In genomic region chr7:16312011-16312671, GRCm38 (mm10) we compare ENCODE assay signal across 8 mouse cellular contexts. TPM values are rescaled to one million over a fixed set of nuclear protein-coding genes. Genes with fewer than 3 reads are reported as not detected.
A peak's percentile ranks its signal among the peaks of the same experiment; 100 is the strongest.
DNase-seq lines count a peak whose midpoint lies in the region; ATAC-seq lines count a peak whose summit lies in the region.

No protein-coding gene starts in this region.

- peaks cover 11% of the 10 kb centered on the region for H3K36me3 ChIP-seq in embryonic facial prominence, embryonic 10.5 days (replicated peaks)
- peaks cover 9% of the 10 kb centered on the region for H3K36me3 ChIP-seq in heart, embryonic 12.5 days
- H3K36me3 ChIP-seq in macrophage (ENCODE audit: inconsistent target), result peaks cover 9% of the 10 kb centered on the region; the same call in 1 of the 2 replicates
- H3K36me3 ChIP-seq in stomach, embryonic 16.5 days (ENCODE audit: control insufficient read depth, insufficient read depth, low read length), result no peaks in the 10 kb centered on the region

- DNase-seq in right cerebral cortex, postnatal 25 days, result peak; percentile 18
- no peak for DNase-seq in right cerebral cortex, postnatal 10 days (ENCODE audit: low spot score in 2 of 2)
- peak; percentile 71 for DNase-seq in embryonic facial prominence, embryonic 10.5 days (ENCODE audit: low spot score)
- peak; percentile 59 for DNase-seq in kidney, postnatal 14 days
- DNase-seq in frontal cortex, postnatal 14 days (ENCODE audit: low spot score in 2 of 2), result no peak

- whole genome bisulfite sequencing in embryonic facial prominence, embryonic 10.5 days, result under 1% methylated on average over 49 of the region's 49 CpGs
- WGBS in heart, embryonic 12.5 days, result 0% methylated on average over 49 of the region's 49 CpGs
- 1% methylated on average over 37 of the region's 49 CpGs for WGBS in macrophage (ENCODE audit: missing documents)
- under 1% methylated on average over 48 of the region's 49 CpGs for WGBS in stomach, embryonic 16.5 days

- peak overlapping the region; percentile 97 for H3K27ac ChIP-seq in embryonic facial prominence, embryonic 10.5 days (replicated peaks)
- peak overlapping the region; percentile 100 for H3K27ac ChIP-seq in heart, embryonic 12.5 days (ENCODE audit: poor library complexity, severe bottlenecking)
- peak overlapping the region; percentile 99 for H3K27ac ChIP-seq in macrophage
- H3K27ac ChIP-seq in stomach, embryonic 16.5 days (ENCODE audit: low read length), result peak overlapping the region; percentile 99

- H3K4me3 ChIP-seq in embryonic facial prominence, embryonic 10.5 days, result peak overlapping the region; percentile 83
- H3K4me3 ChIP-seq in heart, embryonic 12.5 days, result peak overlapping the region; percentile 76
- peak overlapping the region; percentile 79 for H3K4me3 ChIP-seq in macrophage (ENCODE audit: inconsistent target)
- H3K4me3 ChIP-seq in stomach, embryonic 16.5 days (replicated peaks; ENCODE audit: low read length), result peak overlapping the region; percentile 78

- peak overlapping the region; percentile 96 for H3K9ac ChIP-seq in heart, embryonic 12.5 days
- H3K9ac ChIP-seq in stomach, embryonic 16.5 days (ENCODE audit: low read length), result peak overlapping the region; percentile 95

- H3K79me2 ChIP-seq in macrophage (ENCODE audit: inconsistent target), result peaks cover 50% of the 10 kb centered on the region

- peak overlapping the region; percentile 98 for H3K4me2 ChIP-seq in heart, embryonic 12.5 days
- H3K4me2 ChIP-seq in stomach, embryonic 16.5 days (ENCODE audit: low read depth, low read length), result peak overlapping the region; percentile 100

- no peaks in the 10 kb centered on the region for H3K9me3 ChIP-seq in embryonic facial prominence, embryonic 10.5 days
- no peaks in the 10 kb centered on the region for H3K9me3 ChIP-seq in heart, embryonic 12.5 days (replicated peaks)
- no peaks in the 10 kb centered on the region for H3K9me3 ChIP-seq in stomach, embryonic 16.5 days (replicated peaks; ENCODE audit: control insufficient read depth, low read length)

- peaks cover 23% of the 10 kb centered on the region for H3K27me3 ChIP-seq in embryonic facial prominence, embryonic 10.5 days (replicated peaks; ENCODE audit: low read depth, poor library complexity, severe bottlenecking)
- H3K27me3 ChIP-seq in heart, embryonic 12.5 days (replicated peaks), result no peaks in the 10 kb centered on the region
- H3K27me3 ChIP-seq in stomach, embryonic 16.5 days (ENCODE audit: control insufficient read depth, insufficient read depth, low read length), result no peaks in the 10 kb centered on the region

- no peak for ATAC-seq in heart, embryonic 12.5 days (ENCODE audit: insufficient number of reproducible peaks, low FRiP score)
- ATAC-seq in stomach, embryonic 16.5 days (ENCODE audit: insufficient read depth, low FRiP score), result peak; percentile 26; the same call in 1 of the 2 replicates

- H3K4me1 ChIP-seq in embryonic facial prominence, embryonic 10.5 days, result peaks cover 69% of the 10 kb centered on the region
- peaks cover 55% of the 10 kb centered on the region for H3K4me1 ChIP-seq in heart, embryonic 12.5 days (replicated peaks)
- peaks cover 37% of the 10 kb centered on the region for H3K4me1 ChIP-seq in stomach, embryonic 16.5 days (ENCODE audit: control insufficient read depth, insufficient read depth, low read length)

RNA-seq across cellular contexts. Expression of gene Bbc3, which starts 3.9 kb away (rescaled TPM):
- polyA plus RNA-seq in embryonic facial prominence, embryonic 10.5 days (2016; fragmentation: Nextera tagmentation; extraction: Ambion mirVana), result 12.9 and 13.4 TPM in 2 replicates
- 9.8 and 10.4 TPM in 2 replicates for polyA plus RNA-seq in heart, embryonic 12.5 days (2016; fragmentation: Nextera tagmentation; extraction: Ambion mirVana)
- total RNA-seq in macrophage (2018; cell fraction: chromatin; rRNA removed), result 10 to 100 TPM in 18 of 26 experiments, 1 to 10 TPM in 8; 2.3 to 27.4 (median 15.9) TPM
- total RNA-seq in macrophage (2018; cell fraction: cytosol; rRNA removed), result 10 to 100 TPM in 23 of 26 experiments, 1 to 10 TPM in 3; 6.6 to 26.3 (median 16.8) TPM
- 10 to 100 TPM; 11.1 to 31.5 (median 20.5) TPM for total RNA-seq in macrophage (2018; cell fraction: nucleus; rRNA removed)
- 5.0 to 24.1 TPM (median 6.4 TPM) in 3 replicates for polyA plus RNA-seq in macrophage (2018)
- 3.7 and 4.1 TPM in 2 replicates for polyA plus RNA-seq in stomach, embryonic 16.5 days (2015; fragmentation: Nextera tagmentation; extraction: Ambion mirVana)

RNA-seq across cellular contexts. Expression of gene Ccdc9, which starts 25.5 kb away (rescaled TPM):
- polyA plus RNA-seq in embryonic facial prominence, embryonic 10.5 days (2016; fragmentation: Nextera tagmentation; extraction: Ambion mirVana), result 27.1 and 27.5 TPM in 2 replicates
- polyA plus RNA-seq in heart, embryonic 12.5 days (2016; fragmentation: Nextera tagmentation; extraction: Ambion mirVana), result 24.3 and 31.2 TPM in 2 replicates
- total RNA-seq in macrophage (2018; cell fraction: chromatin; rRNA removed), result 100 to 1,000 TPM; 304 to 896 (median 675) TPM
- total RNA-seq in macrophage (2018; cell fraction: cytosol; rRNA removed), result 10 to 100 TPM; 52.8 to 97.2 (median 73.4) TPM
- total RNA-seq in macrophage (2018; cell fraction: nucleus; rRNA removed), result 100 to 1,000 TPM; 161 to 339 (median 237) TPM
- polyA plus RNA-seq in macrophage (2018), result 99.0 to 183 TPM (median 120 TPM) in 3 replicates
- polyA plus RNA-seq in stomach, embryonic 16.5 days (2015; fragmentation: Nextera tagmentation; extraction: Ambion mirVana), result 16.7 and 18.8 TPM in 2 replicates

RNA-seq across cellular contexts. Expression of gene Inafm1, which starts 38.7 kb away (rescaled TPM):
- 5.9 and 9.1 TPM in 2 replicates for polyA plus RNA-seq in embryonic facial prominence, embryonic 10.5 days (2016; fragmentation: Nextera tagmentation; extraction: Ambion mirVana)
- polyA plus RNA-seq in heart, embryonic 12.5 days (2016; fragmentation: Nextera tagmentation; extraction: Ambion mirVana), result 11.0 and 12.1 TPM in 2 replicates
- 10 to 100 TPM; 11.6 to 72.8 (median 39.4) TPM for total RNA-seq in macrophage (2018; cell fraction: chromatin; rRNA removed)
- total RNA-seq in macrophage (2018; cell fraction: cytosol; rRNA removed), result 10 to 100 TPM in 4 of 26 experiments, 1 to 10 TPM in 22; 5.9 to 11.6 (median 8.4) TPM
- 10 to 100 TPM; 10.3 to 35.9 (median 25.5) TPM for total RNA-seq in macrophage (2018; cell fraction: nucleus; rRNA removed)
- polyA plus RNA-seq in macrophage (2018), result 1.9 to 10.1 TPM (median 7.4 TPM) in 3 replicates
- 11.8 and 12.8 TPM in 2 replicates for polyA plus RNA-seq in stomach, embryonic 16.5 days (2015; fragmentation: Nextera tagmentation; extraction: Ambion mirVana)

RNA-seq across cellular contexts. Expression of gene C5ar1, which starts 52.8 kb away (rescaled TPM):
- polyA plus RNA-seq in embryonic facial prominence, embryonic 10.5 days (2016; fragmentation: Nextera tagmentation; extraction: Ambion mirVana), result 0.54 and 0.64 TPM in 2 replicates
- 1.1 and 1.8 TPM in 2 replicates for polyA plus RNA-seq in heart, embryonic 12.5 days (2016; fragmentation: Nextera tagmentation; extraction: Ambion mirVana)
- total RNA-seq in macrophage (2018; cell fraction: chromatin; rRNA removed), result 100 to 1,000 TPM in 11 of 26 experiments, 10 to 100 TPM in 15; 18.9 to 297 (median 75.1) TPM
- 100 to 1,000 TPM; 105 to 683 (median 289) TPM for total RNA-seq in macrophage (2018; cell fraction: cytosol; rRNA removed)
- total RNA-seq in macrophage (2018; cell fraction: nucleus; rRNA removed), result 100 to 1,000 TPM; 102 to 954 (median 358) TPM
- 254 to 928 TPM (median 285 TPM) in 3 replicates for polyA plus RNA-seq in macrophage (2018)
- 4.6 and 4.8 TPM in 2 replicates for polyA plus RNA-seq in stomach, embryonic 16.5 days (2015; fragmentation: Nextera tagmentation; extraction: Ambion mirVana)

Comparison
In these comparisons a context has a peak if more than half of its experiments do, and no peak if none do; other contexts are left out.
1. DNase-seq: peak in right cerebral cortex, postnatal 25 days (single experiment), embryonic facial prominence, embryonic 10.5 days (single experiment) and kidney, postnatal 14 days (single experiment); none in right cerebral cortex, postnatal 10 days (0 of 2) and frontal cortex, postnatal 14 days (0 of 2).
2. Peak in every context shown above with its lines, with median percentiles within 50 percentile points of each other: H3K27ac ChIP-seq and H3K4me3 ChIP-seq.